8 mouse cellular contexts compared by ENCODE assay signal in genomic region chr11:113751484-113752084, GRCm38 (mm10). TPM values are rescaled to one million over a fixed set of nuclear protein-coding genes. Genes with fewer than 3 reads are reported as not detected.
DNase-seq lines count a peak whose midpoint lies in the region; ATAC-seq lines count a peak whose summit lies in the region.

Cdc42ep4 (minus strand) TSS chr11:113751881.

- peak within 1 kb of the TSS; percentile 92 for H3K9ac ChIP-seq in intestine, embryonic 15.5 days

- no peaks in the 10 kb centered on the region for H3K27me3 ChIP-seq in intestine, embryonic 15.5 days (replicated peaks)

- H3K9me3 ChIP-seq in intestine, embryonic 15.5 days = no peaks in the 10 kb centered on the region

- H3K4me1 ChIP-seq in intestine, embryonic 15.5 days (replicated peaks) = peaks cover 37% of the 10 kb centered on the region

- H3K4me3 ChIP-seq in intestine, embryonic 15.5 days (replicated peaks) = peak within 1 kb of the TSS; percentile 88

- intact Hi-C loops in gastrocnemius, postnatal 36 days (cut with DNase I) = loop anchor here (2.0 kb wide), 1 partner anchor 59 kb away; no protein-coding TSS in a partner anchor
- intact Hi-C loops in left cerebral cortex, postnatal 25 days (cut with DNase I) = loop anchor here (2.0 kb wide), 3 partner anchors 33 to 55 kb away; no protein-coding TSS in a partner anchor

- peak within 1 kb of the TSS; percentile 84 for H3K4me2 ChIP-seq in intestine, embryonic 15.5 days (replicated peaks)

- ATAC-seq in intestine, embryonic 15.5 days = peak; percentile 78

- no peaks in the 10 kb centered on the region for H3K36me3 ChIP-seq in intestine, embryonic 15.5 days

- peak; percentile 81 for DNase-seq in adrenal gland, adult 8-10 months
- DNase-seq in embryo, embryonic 11.5 days (ENCODE audit: low read depth, low spot score) = peak; percentile 93
- peak; percentile 66 to 71 for DNase-seq in gastrocnemius, postnatal 36 days
- peak; percentile 73 to 78 for DNase-seq in left cerebral cortex, postnatal 25 days (ENCODE audit: low spot score in 2 of 2)
- DNase-seq in mesoderm, embryonic 11.5 days (ENCODE audit: low read depth, low spot score) = peak; percentile 96
- DNase-seq in right cerebral cortex, postnatal 25 days = peak; percentile 76
- peak; percentile 71 to 81 for DNase-seq in urinary bladder, postnatal 36 days (ENCODE audit: low spot score in 2 of 2)

- under 1% methylated on average over 44 of the region's 44 CpGs for WGBS in intestine, embryonic 15.5 days

- peak within 1 kb of the TSS; percentile 96 for H3K27ac ChIP-seq in intestine, embryonic 15.5 days

RNA-seq across cellular contexts. Expression of gene Cdc42ep4, which starts in this region (rescaled TPM):
- 100 to 1,000 TPM in 2 of 4 experiments, 10 to 100 TPM in 2; 90.2 to 151 (median 111) TPM for total RNA-seq in adrenal gland, adult 8-10 months (2022)
- 1 to 10 TPM; 4.9 to 6.8 TPM for total RNA-seq in gastrocnemius, postnatal 36 days (2021)
- 54.4 and 57.8 TPM in 2 replicates for polyA plus RNA-seq in intestine, embryonic 15.5 days (2015; fragmentation: Nextera tagmentation; extraction: Ambion mirVana)
- 10 to 100 TPM; 26.7 to 31.7 TPM for total RNA-seq in left cerebral cortex, postnatal 25 days (2021)

Comparison
In these comparisons a context has a peak if more than half of its experiments do, and no peak if none do; other contexts are left out.
1. Peak in every context shown above with its lines: DNase-seq, ATAC-seq, H3K4me3 ChIP-seq and H3K27ac ChIP-seq.